Mouse (Mus musculus): Measurements from ENCODE around the gene Rgl1. TPM values are rescaled to one million over a fixed set of nuclear protein-coding genes. Genes with fewer than 3 reads are reported as not detected.

Rgl1 gene
- polyA plus RNA-seq, 1 experiment, result 7.6 TPM

DNA sequence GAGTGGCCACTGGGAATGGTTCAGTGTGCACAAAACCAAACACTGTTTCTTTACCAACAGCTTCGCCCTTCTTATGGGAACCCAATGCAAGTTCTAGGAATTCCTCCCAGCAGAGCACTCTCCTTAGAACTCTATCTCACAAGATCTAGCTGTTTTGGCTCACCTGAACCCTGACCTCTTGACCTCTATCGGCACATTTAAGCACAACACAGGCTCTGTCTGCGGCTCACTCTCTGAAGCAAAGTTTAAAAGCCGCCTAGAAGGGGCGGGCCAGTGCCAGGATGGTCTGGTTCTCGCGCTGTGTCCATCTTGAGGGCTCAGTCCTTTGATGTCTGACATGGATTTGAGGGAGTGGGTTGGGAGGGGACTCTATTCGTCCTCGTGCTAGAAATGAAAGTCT is 70.7 kb downstream of the Rgl1 start:
- H3K79me3 ChIP-seq (ENCODE audit: low read depth), result no peaks in the 10 kb centered on the region

DNA sequence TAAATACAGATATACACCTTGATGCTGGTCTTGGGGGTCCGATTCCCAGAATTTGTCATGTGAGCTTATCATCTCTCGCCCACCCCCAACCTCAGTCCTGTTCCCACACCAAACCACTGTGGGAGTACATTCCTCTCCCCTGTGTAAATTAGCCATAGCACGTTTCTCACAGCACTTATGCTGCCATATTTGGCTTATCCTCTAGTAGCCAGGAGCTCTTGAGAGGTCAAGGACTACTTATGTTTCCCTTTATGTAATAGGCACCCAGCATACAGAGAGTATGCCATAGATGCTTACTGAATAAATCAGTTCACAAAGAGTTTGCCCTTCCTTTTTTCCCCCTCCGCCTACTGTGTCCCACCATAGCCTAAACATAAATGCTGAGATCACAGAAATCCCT is 76.2 kb downstream of the Rgl1 start:
- H3K79me3 ChIP-seq (ENCODE audit: low read depth), result no peaks in the 10 kb centered on the region
- H3K79me2 ChIP-seq (ENCODE audit: control insufficient read depth, insufficient read depth), result no peaks in the 10 kb centered on the region
- no peak overlapping the region for H3ac ChIP-seq (ENCODE audit: control insufficient read depth, insufficient read length, low read depth)
- no peaks in the 10 kb centered on the region for H3K36me3 ChIP-seq (ENCODE audit: control insufficient read depth, insufficient read depth)
- TF ChIP-seq MYOG (IDR thresholded peaks at IDR 0.05; ENCODE audit: control insufficient read depth, extremely low read depth, insufficient read length) (no peak), MAX (IDR thresholded peaks at IDR 0.05) (no peak), CEBPB (IDR thresholded peaks at IDR 0.05; ENCODE audit: low read depth) (no peak), MYOD1 (IDR thresholded peaks at IDR 0.05; ENCODE audit: control insufficient read depth, insufficient read length, low read depth) (no peak), CTCF (IDR thresholded peaks at IDR 0.05; ENCODE audit: control insufficient read depth, insufficient read depth, insufficient read length) (no peak), USF1 (IDR thresholded peaks at IDR 0.05; ENCODE audit: low read depth) (no peak), FOSL1 (IDR thresholded peaks at IDR 0.05; ENCODE audit: insufficient read depth, low read length, poor library complexity, severe bottlenecking) (no peak)
- H3K27me3 ChIP-seq (ENCODE audit: control insufficient read depth, insufficient read depth, insufficient read length), result no peaks in the 10 kb centered on the region
- no peak overlapping the region for H3K4me3 ChIP-seq (ENCODE audit: insufficient read depth, poor library complexity, severe bottlenecking)

More for the DNA sequence above, 70.7 kb downstream of the Rgl1 start:
- Histone ChIP-seq H3K27me3 (ENCODE audit: control insufficient read depth, insufficient read depth, insufficient read length) (no peaks in the 10 kb centered on the region), H3K4me3 (ENCODE audit: insufficient read depth, poor library complexity, severe bottlenecking) (no peak overlapping the region), H3K36me3 (ENCODE audit: control insufficient read depth, insufficient read depth) (no peaks in the 10 kb centered on the region), H3ac (ENCODE audit: control insufficient read depth, insufficient read length, low read depth) (no peak overlapping the region), H3K79me2 (ENCODE audit: control insufficient read depth, insufficient read depth) (no peaks in the 10 kb centered on the region)
- TF ChIP-seq CEBPB (IDR thresholded peaks at IDR 0.05; ENCODE audit: low read depth) (no peak), MYOD1 (IDR thresholded peaks at IDR 0.05; ENCODE audit: control insufficient read depth, insufficient read length, low read depth) (no peak), MAX (IDR thresholded peaks at IDR 0.05) (no peak), CTCF (IDR thresholded peaks at IDR 0.05; ENCODE audit: control insufficient read depth, insufficient read depth, insufficient read length) (no peak), USF1 (IDR thresholded peaks at IDR 0.05; ENCODE audit: low read depth) (no peak), MYOG (IDR thresholded peaks at IDR 0.05; ENCODE audit: control insufficient read depth, extremely low read depth, insufficient read length) (no peak)

DNA sequence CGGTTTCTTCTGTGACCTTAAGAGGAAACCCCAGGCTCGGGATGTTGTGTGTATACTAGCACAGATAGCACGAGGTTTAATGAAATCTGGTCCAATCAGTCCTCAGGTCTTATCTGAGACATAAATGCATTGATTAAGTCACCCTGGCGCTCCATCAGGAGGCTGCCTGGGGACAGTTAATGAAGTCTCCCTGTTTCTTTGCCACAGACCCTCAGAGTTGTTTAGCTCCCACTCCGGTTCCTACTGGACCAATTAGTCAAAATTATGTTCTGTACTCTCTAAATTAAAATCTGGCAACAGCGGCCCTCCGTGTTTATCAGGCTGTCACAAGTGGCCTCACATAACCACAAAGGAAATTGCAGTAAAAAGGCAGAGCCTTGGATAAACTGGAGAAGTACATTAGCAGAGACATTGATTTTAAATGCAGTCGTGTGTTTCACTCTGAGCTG is 78.4 kb downstream of the Rgl1 start:
- no peaks in the 10 kb centered on the region for H3K79me2 ChIP-seq (ENCODE audit: control insufficient read depth, insufficient read depth)
- no peak for TF ChIP-seq MYOD1 (IDR thresholded peaks at IDR 0.05; ENCODE audit: control insufficient read depth, insufficient read length, low read depth)
- TF ChIP-seq USF1 (IDR thresholded peaks at IDR 0.05; ENCODE audit: low read depth), result no peak
- no peak for TF ChIP-seq MAX (IDR thresholded peaks at IDR 0.05)
- no peak for TF ChIP-seq CEBPB (IDR thresholded peaks at IDR 0.05; ENCODE audit: low read depth)
- no peak for TF ChIP-seq MYOG (IDR thresholded peaks at IDR 0.05; ENCODE audit: control insufficient read depth, extremely low read depth, insufficient read length)
- TF ChIP-seq CTCF (IDR thresholded peaks at IDR 0.05; ENCODE audit: control insufficient read depth, insufficient read depth, insufficient read length), result no peak
- TF ChIP-seq FOSL1 (IDR thresholded peaks at IDR 0.05; ENCODE audit: insufficient read depth, low read length, poor library complexity, severe bottlenecking), result no peak
- no peak overlapping the region for H3K4me3 ChIP-seq (ENCODE audit: insufficient read depth, poor library complexity, severe bottlenecking)

DNA sequence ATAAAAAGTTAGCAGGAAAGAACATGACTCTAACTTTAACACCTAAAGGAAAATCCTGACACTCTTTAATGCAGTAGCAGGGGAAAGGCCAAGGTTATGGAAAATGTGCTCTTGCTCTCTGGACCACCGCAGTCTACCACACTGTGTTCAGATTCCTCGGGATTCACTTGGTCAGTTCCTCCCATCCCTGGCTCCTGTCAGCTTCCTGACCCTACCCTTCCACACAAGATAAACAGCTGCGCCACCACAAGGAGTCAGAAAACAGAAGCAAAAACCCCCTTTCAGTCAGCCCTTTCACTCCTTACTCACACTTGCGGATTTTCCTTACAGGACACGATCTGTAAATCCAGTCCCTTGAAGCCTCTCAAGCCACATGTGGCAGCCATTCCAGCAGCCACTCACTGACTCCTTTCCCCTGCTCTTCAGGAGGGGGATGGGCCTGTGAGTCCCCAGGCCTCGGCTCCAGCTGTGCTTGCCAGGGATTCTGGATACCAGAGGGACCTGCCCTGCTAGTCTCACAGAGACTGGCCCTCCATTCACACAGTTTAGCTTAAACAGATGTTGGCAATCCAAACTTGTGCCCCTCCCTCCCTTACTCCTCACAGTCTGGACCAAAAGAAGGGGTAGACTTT is 78.9 kb downstream of the Rgl1 start:
- no peak for TF ChIP-seq MYOG (IDR thresholded peaks at IDR 0.05; ENCODE audit: control insufficient read depth, extremely low read depth, insufficient read length)
- no peak for TF ChIP-seq USF1 (IDR thresholded peaks at IDR 0.05; ENCODE audit: low read depth)
- TF ChIP-seq MYOD1 (IDR thresholded peaks at IDR 0.05; ENCODE audit: control insufficient read depth, insufficient read length, low read depth), result no peak
- Histone ChIP-seq H3ac (ENCODE audit: control insufficient read depth, insufficient read length, low read depth) (no peak overlapping the region), H3K4me3 (ENCODE audit: insufficient read depth, poor library complexity, severe bottlenecking) (no peak overlapping the region), H3K79me3 (ENCODE audit: low read depth) (no peaks in the 10 kb centered on the region), H3K79me2 (ENCODE audit: control insufficient read depth, insufficient read depth) (no peaks in the 10 kb centered on the region), H3K36me3 (ENCODE audit: control insufficient read depth, insufficient read depth) (no peaks in the 10 kb centered on the region), H3K27me3 (ENCODE audit: control insufficient read depth, insufficient read depth, insufficient read length) (no peaks in the 10 kb centered on the region)

More for the DNA sequence above, 78.4 kb downstream of the Rgl1 start:
- no peak overlapping the region for H3ac ChIP-seq (ENCODE audit: control insufficient read depth, insufficient read length, low read depth)
- no peaks in the 10 kb centered on the region for H3K36me3 ChIP-seq (ENCODE audit: control insufficient read depth, insufficient read depth)
- no peaks in the 10 kb centered on the region for H3K79me3 ChIP-seq (ENCODE audit: low read depth)
- H3K27me3 ChIP-seq (ENCODE audit: control insufficient read depth, insufficient read depth, insufficient read length), result no peaks in the 10 kb centered on the region

DNA sequence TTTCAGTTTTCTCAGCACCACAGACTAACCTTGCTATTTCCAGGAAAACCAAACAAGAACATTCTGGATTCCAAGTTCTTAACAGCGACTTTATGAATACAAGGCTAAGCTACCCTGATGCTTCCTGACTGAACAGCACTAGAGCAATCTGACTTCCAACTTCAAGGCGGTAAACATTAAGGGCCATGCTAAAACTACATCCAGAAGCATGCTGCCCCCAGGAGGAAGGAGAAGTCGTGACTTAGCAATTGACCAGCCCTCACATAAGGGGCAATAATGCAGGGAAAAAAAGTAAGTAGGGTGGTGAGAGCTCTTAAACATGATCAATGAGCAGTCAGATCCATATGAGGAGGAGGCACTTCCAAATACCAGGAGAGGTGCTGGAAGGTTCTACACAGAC is 80.6 kb downstream of the Rgl1 start:
- Histone ChIP-seq H3K36me3 (ENCODE audit: control insufficient read depth, insufficient read depth) (no peaks in the 10 kb centered on the region), H3K4me3 (ENCODE audit: insufficient read depth, poor library complexity, severe bottlenecking) (no peak overlapping the region), H3K79me3 (ENCODE audit: low read depth) (no peaks in the 10 kb centered on the region), H3ac (ENCODE audit: control insufficient read depth, insufficient read length, low read depth) (no peak overlapping the region), H3K27me3 (ENCODE audit: control insufficient read depth, insufficient read depth, insufficient read length) (no peaks in the 10 kb centered on the region), H3K79me2 (ENCODE audit: control insufficient read depth, insufficient read depth) (no peaks in the 10 kb centered on the region)
- TF ChIP-seq MYOG (IDR thresholded peaks at IDR 0.05; ENCODE audit: control insufficient read depth, extremely low read depth, insufficient read length) (no peak), CEBPB (IDR thresholded peaks at IDR 0.05; ENCODE audit: low read depth) (no peak), MYOD1 (IDR thresholded peaks at IDR 0.05; ENCODE audit: control insufficient read depth, insufficient read length, low read depth) (no peak), MAX (IDR thresholded peaks at IDR 0.05) (no peak), FOSL1 (IDR thresholded peaks at IDR 0.05; ENCODE audit: insufficient read depth, low read length, poor library complexity, severe bottlenecking) (no peak), USF1 (IDR thresholded peaks at IDR 0.05; ENCODE audit: low read depth) (no peak), CTCF (IDR thresholded peaks at IDR 0.05; ENCODE audit: control insufficient read depth, insufficient read depth, insufficient read length) (no peak)
